Mouse (Mus musculus) adrenal gland, adult 8-10 months (tissue): ENCODE measurements around the gene Bcan. TPM values are rescaled to one million over a fixed set of nuclear protein-coding genes. Genes with fewer than 3 reads are reported as not detected.

Source experiments
- DNase-seq: peaks from one replicate; pipeline ENCODE4 v3.0.0; 2022
- total RNA-seq, 4 experiments: library from RNA; stranded (reverse); gene quantifications; 2 replicates each; pipeline ENCODE4 v1.2.4; 2022

The Bcan gene
- 100 to 1,000 TPM in 2 of 4 experiments, 10 to 100 TPM in 2; 83.1 to 117 (median 106) TPM for total RNA-seq

GRCm38 (mm10) chr3:88000181-88000580 is at the start of gene Bcan:
TSS of gene Bcan (minus strand) at chr3:88000230.
- peak; percentile 54 for DNase-seq

GRCm38 (mm10) chr3:88049532-88049931 is 49.5 kb upstream of the Bcan start:
- DNase-seq = no peak

GRCm38 (mm10) chr3:88042661-88043421 is 42.8 kb upstream of the Bcan start, which contains the start of gene Gpatch4:
TSS of gene Gpatch4 (plus strand) at chr3:88043108.
- peak; percentile 83 for DNase-seq

GRCm38 (mm10) chr3:88035561-88036293 is 35.7 kb upstream of the Bcan start:
- DNase-seq = no peak

- DNase-seq = no peak
Observed at GRCm38 (mm10) chr3:88033506-88033905, 33.5 kb upstream of the Bcan start.

- peak; percentile 24 for DNase-seq
Observed at GRCm38 (mm10) chr3:88030608-88031395, 30.8 kb upstream of the Bcan start.

- no peak for DNase-seq
Observed at GRCm38 (mm10) chr3:88027434-88028186, 27.6 kb upstream of the Bcan start, which contains the start of gene Hapln2. TSS of gene Hapln2 (minus strand) at chr3:88027583.

GRCm38 (mm10) chr3:88026823-88027222 is 26.8 kb upstream of the Bcan start:
- no peak for DNase-seq

- no peak for DNase-seq
Observed at GRCm38 (mm10) chr3:88023192-88024074, 23.4 kb upstream of the Bcan start.

- DNase-seq = peak; percentile 92
Observed at GRCm38 (mm10) chr3:88022322-88023191, 22.5 kb upstream of the Bcan start.

- DNase-seq = no peak
Observed at GRCm38 (mm10) chr3:88010634-88011265, 10.7 kb upstream of the Bcan start.

- no peak for DNase-seq
Observed at GRCm38 (mm10) chr3:88005822-88006786, 6.1 kb upstream of the Bcan start.

- no peak for DNase-seq
Observed at GRCm38 (mm10) chr3:88002291-88002976, 2.4 kb upstream of the Bcan start.

GRCm38 (mm10) chr3:88000816-88001595 is 976 bp upstream of the Bcan start:
- peak; percentile 74 for DNase-seq

- DNase-seq = no peak
Observed at GRCm38 (mm10) chr3:87999243-87999895, 661 bp downstream of the Bcan start.

- no peak for DNase-seq
Observed at GRCm38 (mm10) chr3:87998747-87999146, 1.3 kb downstream of the Bcan start.
